17 mouse cellular contexts compared by ENCODE assay signal in the genomic region with DNA sequence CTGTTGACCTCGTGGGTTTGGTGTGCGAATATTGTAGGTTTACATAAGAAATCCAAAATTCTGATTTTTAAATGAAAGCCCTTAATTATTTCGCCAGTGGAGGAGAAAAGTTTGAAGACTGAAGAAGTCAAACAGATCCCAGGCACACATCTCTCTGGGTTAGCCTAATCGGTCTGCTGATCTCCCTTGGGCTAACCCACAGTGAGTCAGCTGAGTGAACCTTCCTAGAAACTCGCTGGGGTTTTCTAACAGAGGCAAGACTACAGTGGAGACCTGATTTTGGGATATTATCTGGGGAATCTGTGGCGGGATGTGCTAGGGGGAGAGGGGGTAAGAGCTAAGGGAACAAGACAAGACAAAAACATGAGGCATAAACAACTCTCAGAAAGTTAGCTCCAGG. TPM values are rescaled to one million over a fixed set of nuclear protein-coding genes. Genes with fewer than 3 reads are reported as not detected.
"Had no signal": no experiment of that assay in that cellular context is flagged by ENCODE, and none has a peak within 500 bp of the region (broad histone marks: within the 10 kb centered on the region; RNA-seq: fewer than 3 reads in every experiment).

No protein-coding gene starts in this region.

- H3K9me3 ChIP-seq: kidney, embryonic 15.5 days; limb, embryonic 15.5 days; midbrain, embryonic 12.5 days; neural tube, embryonic 15.5 days had no signal

- H3K27ac ChIP-seq: kidney, embryonic 15.5 days; limb, embryonic 15.5 days; liver, embryonic 14.5 days; midbrain, embryonic 12.5 days; neural tube, embryonic 15.5 days had no signal

- ATAC-seq: midbrain, embryonic 16.5 days had no signal

- H3K4me3 ChIP-seq: kidney, embryonic 15.5 days; limb, embryonic 15.5 days; midbrain, embryonic 12.5 days; neural tube, embryonic 15.5 days had no signal

- H3K27me3 ChIP-seq: kidney, embryonic 15.5 days; limb, embryonic 15.5 days; neural tube, embryonic 15.5 days had no signal

- DNase-seq: kidney, adult 2 months; kidney, postnatal 14 days; layer of hippocampus, adult 9-11 months; layer of hippocampus, postnatal 36 days; lung, adult 18-20 months; thymus, adult 2 months; thymus, postnatal 25 days had no signal

- H3K4me2 ChIP-seq: kidney, embryonic 15.5 days; limb, embryonic 15.5 days; midbrain, embryonic 12.5 days; neural tube, embryonic 15.5 days had no signal

- H3K9ac ChIP-seq: kidney, embryonic 15.5 days; limb, embryonic 15.5 days; liver, embryonic 14.5 days; midbrain, embryonic 12.5 days; neural tube, embryonic 15.5 days had no signal

- H3K36me3 ChIP-seq: kidney, embryonic 15.5 days; limb, embryonic 15.5 days; midbrain, embryonic 12.5 days; neural tube, embryonic 15.5 days had no signal

RNA-seq across cellular contexts. Expression of a gene that starts 5.9 kb away (rescaled TPM):
- total RNA-seq: layer of hippocampus, postnatal 36 days had no signal
- polyA plus RNA-seq: kidney, adult 2 months; kidney, embryonic 15.5 days; large intestine, adult 2 months; limb, embryonic 11.5 days; liver, embryonic 14.5 days; lung, embryonic 16.5 days; midbrain, embryonic 12.5 days; urinary bladder, adult 2 months had no signal
